Mouse (Mus musculus) left cerebral cortex, postnatal 4 days (tissue): Measurements from ENCODE around the gene Flnb. TPM values are rescaled to one million over a fixed set of nuclear protein-coding genes. Genes with fewer than 3 reads are reported as not detected.

Source experiments
- DNase-seq: peaks from one replicate; pipeline ENCODE4 v3.0.0-alpha.2; 2022
- intact Hi-C: fragments of 180-260 bp; cut with DNase I; formaldehyde crosslinking; loops from one replicate; pipeline ENCODE4 v1.15.1; 2025
- total RNA-seq, 2 experiments: library from RNA; stranded (reverse); gene quantifications; 2 replicates each; pipeline ENCODE4 v1.2.3; 2021

The Flnb gene
- total RNA-seq, 2 experiments from 2014 or later, result 36.3 to 44.4 TPM

DNA sequence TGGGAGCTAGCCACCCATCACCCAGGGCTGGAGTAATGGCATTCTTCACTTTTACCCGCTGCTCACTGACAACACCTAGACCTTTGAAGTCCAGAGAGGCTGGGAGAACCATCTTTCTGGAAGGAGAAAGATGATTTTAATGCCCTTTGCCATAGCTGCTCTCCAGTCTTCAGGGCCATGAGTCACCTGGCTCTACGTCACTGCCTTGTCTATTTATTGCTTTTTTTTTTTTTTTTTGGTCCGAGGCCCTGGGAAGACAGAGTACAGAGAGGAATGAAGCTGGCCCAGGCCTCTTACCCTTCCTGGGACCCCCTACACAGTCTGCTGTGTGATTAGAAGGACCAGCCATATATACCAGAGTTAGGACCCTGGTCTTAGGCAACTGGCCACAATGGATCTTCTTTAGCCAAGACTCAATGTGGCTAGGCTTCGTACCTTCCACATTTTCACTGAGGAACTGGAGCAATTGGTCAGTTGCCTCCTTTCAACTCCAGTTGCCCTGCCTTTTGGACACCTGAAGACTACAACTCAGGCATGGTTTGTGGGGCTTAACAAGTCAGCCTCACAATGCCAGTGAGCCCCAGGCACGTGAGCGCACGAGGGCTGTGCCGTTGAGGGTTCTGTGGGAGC is 42.9 kb downstream of the Flnb start:
- no peak for DNase-seq
- intact Hi-C loops, result no loop called here

DNA sequence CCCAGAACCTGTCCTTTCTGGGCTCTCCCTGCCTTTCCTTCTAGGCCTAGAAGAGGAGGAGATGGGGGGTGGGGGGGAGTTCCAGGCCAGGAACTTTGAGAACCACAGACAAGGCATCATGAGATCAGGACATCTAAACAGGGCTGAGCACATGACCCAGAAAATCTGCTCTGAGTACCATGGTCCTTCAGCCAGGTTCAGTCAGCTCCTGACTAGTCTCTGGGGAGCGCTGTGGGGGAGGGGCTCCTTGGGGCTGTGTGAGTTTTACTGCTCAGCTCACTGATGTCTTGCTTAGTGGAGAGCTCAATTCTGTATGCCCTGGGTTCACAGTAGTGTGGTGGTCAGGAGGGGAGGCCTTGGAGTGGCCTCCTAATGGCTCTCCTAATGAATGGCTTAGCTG is 43.5 kb downstream of the Flnb start:
- no peak for DNase-seq
- intact Hi-C loops, result no loop called here

DNA sequence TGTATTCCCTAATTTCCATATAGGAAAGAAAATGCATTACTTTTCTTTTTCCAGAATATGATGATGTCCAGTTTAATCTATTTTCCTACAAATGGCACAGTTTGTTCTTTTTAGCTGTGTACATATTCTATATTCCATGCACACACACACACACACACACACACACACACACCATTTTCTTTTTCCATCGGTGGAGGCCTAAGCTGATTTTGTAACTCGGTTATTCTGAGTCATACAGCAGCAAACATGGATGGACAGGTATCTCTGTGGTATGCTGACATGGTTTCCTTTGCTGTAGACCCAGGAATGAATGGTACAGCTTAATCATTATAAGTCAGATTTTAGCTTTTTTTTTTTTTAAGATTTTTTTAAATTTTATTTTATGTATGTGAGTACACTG is 44.5 kb downstream of the Flnb start:
- intact Hi-C loops, result no loop called here
- DNase-seq, result no peak

DNA sequence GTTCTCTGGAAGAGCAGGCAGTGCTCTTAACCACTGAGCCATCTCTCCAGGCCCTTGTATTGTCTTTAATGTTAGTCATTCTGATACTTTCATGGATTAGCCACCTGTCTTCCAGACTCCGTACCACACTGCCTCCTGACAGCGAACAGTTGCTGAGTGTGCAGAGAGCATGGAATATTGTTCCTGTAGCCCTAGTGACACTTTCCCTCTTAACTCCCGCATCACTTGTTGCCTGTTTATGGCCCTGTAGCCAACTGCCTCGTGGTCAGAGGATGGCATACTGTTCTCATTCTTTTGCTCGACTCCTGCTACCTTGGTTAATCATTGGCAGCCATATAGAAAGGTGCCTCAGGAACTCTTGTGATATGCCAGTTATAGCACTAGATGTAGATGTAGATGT is 45.4 kb downstream of the Flnb start:
- DNase-seq, result no peak
- intact Hi-C loops, result no loop called here

DNA sequence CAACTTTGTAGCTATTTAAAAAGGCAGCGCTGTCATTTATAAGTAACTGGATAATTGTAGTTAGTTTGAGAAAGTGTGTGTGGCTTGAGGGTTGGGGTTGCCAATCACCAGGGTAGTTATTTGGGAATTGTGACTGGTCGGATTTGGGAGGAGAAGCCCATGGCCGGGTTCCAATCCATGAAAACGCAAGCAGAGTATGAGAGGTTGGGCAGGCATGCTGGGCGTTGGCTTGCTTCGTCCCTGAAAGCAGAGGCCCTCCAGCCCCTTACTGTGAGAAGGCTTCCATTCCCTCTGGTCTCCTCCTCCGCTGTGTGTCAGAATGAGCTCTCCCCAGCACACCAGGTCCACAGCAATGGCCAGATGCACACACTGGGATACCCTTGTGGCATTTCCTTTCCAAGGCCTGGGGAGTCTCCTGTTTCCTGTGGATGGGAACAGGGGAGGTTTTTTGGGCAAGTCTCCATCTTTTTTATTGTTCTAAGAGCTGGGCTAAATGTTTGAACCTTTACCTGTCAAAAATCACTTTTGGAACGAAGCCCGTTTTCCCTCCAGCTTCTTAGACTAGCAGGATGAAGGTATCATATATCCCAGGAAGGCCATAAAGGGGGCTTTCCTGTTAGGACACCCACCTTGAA is 46.2 kb downstream of the Flnb start:
- intact Hi-C loops, result no loop called here
- DNase-seq, result peak; percentile 11

DNA sequence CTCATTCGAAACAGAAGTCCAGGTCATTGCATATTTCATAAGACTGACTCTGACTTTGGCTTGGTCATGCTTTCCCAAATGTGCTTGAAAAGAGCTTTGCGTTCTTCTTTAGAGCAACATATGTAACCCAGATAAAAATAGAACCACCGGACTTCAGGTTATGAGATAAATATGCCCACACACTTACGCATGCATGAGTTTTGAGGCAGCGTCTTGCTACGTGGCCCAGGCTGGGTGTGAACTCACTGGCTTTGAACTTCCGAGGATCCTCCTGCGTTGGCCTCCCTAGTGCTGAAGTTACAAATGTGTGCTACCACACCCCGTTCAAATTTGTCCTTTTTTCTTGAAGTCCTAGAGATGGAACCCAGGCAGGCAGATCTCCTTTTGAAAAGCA is 46.7 kb downstream of the Flnb start:
- intact Hi-C loops, result no loop called here
- DNase-seq, result no peak

DNA sequence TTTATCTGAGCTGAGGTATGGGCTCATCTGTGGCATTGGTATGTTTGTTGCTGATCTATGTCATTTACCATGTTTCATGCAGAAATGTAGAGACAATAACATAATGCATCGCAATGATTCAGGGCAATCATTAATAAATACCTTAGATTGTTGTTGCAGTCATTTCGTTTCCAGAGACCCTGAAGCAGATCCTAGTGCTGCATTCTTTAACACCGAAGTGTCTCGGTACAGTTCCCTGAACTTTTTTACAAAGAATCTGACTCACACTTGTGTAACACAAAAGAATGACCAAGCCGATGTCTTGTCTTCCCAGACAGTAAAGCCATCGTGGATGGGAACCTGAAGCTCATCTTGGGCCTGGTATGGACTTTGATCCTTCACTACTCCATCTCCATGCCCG is 49.5 kb downstream of the Flnb start:
- DNase-seq, result no peak
- intact Hi-C loops, result loop anchor here (5.0 kb wide), 1 partner anchor 50 kb away; the partner anchor contains the start of gene Flnb

DNA sequence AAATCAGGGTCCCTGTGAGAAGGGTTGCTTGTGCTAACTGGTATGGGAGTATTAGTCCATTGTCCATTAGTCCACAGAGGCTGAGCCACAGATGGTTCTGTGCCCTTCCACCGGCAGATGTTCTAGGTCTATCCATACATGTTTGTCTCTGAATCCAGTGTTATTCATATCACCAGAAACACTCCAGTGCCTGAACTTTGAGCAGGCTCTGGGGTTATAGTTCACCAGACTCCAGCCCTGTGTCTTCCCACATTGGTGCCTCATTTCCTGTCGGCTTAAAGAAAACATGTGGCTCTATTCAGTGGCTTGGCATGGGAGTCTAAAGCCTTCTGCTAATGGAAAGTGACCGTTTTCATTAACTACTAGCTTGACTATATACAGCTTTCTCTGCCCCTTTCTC is 50.1 kb downstream of the Flnb start:
- intact Hi-C loops, result loop anchor here (5.0 kb wide), 1 partner anchor 51 kb away; the partner anchor contains the start of gene Flnb

DNA sequence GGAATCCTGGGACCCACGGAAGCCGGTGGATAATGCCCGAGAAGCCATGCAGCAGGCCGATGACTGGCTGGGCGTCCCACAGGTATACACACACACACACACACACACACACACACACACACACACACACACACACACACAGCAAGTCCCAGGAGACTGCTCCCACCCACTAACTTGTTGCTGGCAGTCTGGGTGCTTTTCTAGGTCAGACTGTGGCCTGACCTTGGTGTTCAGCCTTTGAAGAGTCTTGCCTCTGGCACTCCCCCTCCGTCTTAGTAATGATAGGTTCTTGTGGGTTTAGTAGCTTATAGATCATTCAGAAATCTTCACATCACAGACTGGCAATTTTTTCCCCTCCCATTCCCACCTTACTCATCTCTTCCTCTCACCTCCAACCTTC is 52.0 kb downstream of the Flnb start:
- DNase-seq, result no peak
- intact Hi-C loops, result loop anchor here (5.0 kb wide), 2 partner anchors 52 to 58 kb away; partner anchors contain the start of gene Flnb

More for the DNA sequence above, 50.1 kb downstream of the Flnb start:
- no peak for DNase-seq

DNA sequence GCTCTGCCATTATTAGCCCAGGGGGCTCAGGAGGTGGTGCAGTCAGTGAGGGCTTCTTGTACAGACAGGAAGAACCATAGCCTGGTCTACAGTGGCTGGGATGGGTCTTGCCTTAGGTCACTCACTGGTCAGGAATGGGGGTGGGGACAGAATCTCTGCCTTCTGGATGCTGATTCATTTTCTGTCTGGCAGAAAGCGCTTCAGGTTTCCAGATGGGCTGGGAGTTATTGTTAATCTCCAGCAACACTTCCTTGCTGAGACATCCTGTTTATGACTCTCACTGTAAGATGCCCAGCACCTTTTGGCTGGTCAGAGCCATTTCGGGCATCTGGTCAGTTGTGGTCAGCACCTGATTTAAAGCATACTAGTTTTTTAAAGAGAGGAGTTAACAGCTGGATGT is 55.8 kb downstream of the Flnb start:
- intact Hi-C loops, result loop anchor here (5.0 kb wide), 1 partner anchor 54 kb away; no protein-coding TSS in a partner anchor
- no peak for DNase-seq

DNA sequence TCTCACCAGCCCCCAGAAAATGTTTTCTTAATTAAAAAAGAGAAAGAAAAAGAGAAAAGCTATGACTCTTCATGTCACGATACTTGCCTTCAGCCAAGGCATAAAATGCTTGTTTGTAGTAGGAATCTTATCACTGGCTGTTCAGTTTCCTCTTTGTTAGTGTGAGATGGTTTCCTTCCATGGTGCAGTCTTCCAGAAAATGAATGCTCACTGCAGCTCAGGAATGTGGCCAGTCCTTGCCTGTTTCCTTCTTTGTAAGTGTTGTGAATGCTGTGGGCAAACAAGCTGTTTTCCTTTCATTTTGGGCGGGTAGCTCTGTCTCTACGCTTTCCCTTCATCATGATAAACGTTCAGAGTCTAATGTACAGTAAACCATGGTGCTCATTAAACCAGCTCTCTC is 56.7 kb downstream of the Flnb start:
- intact Hi-C loops, result loop anchor here (5.0 kb wide), 1 partner anchor 53 kb away; no protein-coding TSS in a partner anchor
- DNase-seq, result no peak

DNA sequence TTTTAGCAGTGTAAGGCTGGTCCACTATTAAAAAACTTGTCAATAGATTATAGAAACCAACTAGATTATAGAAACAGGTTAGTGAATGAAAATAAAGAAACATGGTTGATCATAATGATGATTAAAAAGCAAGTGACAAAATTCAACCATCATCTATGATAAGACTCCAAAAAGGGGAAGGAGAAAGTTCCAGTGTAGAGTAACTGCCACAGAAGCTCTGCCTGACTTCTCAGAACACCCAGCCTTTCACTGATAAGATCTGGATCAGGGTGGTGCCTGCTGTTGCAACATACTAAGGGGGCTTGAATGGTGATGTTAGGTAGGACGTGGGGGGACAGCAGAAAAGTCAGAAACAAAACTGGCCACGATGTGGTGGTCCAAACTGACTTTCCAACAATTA is 60.2 kb downstream of the Flnb start:
- intact Hi-C loops, result no loop called here
- no peak for DNase-seq

DNA sequence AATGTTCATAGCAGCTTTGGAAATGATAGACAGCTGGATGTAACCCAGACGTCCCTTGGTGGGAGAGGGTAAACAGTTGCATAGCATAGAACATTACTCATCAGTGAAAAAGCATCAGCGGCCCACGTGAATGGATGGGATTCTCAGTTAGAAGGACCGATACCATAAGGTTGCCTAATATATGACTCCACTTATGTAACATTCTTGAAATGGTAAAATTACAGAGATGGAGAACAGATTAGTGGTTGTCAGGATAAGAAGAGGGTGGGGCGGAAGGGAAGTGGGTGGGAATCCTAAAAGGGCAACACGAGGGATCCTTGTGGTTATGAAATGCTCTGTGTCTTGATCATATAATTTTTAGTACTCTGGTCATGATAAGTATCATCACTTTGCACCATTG is 62.6 kb downstream of the Flnb start:
- no peak for DNase-seq
- intact Hi-C loops, result no loop called here

DNA sequence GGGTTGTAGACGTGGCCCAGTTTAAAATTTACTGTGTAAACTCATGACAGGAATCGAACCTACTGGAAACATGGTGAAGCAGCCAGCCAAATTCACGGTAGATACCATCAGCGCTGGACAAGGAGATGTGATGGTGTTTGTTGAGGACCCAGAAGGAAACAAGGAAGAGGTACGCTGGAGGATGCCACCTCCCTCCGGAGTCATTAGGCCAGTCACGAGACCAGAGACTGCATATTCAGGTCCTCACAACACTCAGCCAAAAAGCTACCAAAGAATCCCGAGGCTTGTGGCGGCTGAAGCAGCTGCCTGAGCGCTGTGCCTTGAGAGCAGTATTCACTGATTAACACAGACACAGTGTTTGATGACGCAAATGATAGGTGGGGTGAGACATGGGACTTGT is 63.8 kb downstream of the Flnb start:
- no peak for DNase-seq
- intact Hi-C loops, result no loop called here

DNA sequence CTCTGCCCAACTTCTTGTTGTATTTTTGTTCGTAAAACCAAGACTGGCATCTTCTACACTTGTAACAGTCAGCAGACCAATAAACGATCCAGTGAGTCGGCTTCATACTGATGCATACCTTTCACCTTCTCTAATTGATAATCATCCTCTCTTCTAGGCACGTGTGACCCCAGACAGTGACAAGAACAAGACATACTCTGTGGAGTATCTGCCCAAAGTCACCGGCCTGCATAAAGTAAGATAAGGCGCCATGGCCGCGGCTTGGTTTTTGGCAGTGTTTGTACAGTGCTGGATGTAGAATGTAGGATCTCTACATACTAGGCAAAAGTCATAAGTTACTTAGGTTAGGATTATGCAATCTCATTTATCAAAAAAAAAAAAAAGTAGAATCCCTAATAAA is 64.3 kb downstream of the Flnb start:
- no peak for DNase-seq
- intact Hi-C loops, result no loop called here

DNA sequence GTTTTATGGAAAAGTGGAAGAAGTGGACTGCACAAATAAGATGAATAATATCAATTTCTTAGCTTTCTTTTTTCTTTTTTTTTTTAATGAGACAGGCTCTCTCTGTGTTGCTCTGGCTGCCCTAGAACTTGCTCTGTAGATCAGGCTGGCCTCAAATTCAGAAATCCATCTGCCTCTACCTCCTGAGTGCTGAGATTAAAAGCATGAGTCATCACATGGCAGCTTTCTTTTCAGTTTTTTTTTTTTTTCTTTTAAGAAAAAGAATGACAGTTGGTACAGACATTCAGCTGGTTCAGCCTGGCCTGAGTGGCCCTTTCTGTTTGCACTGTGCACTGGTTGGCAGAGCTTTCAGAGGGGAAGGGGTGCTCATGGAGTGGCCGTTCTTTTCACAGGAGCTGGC is 66.4 kb downstream of the Flnb start:
- intact Hi-C loops, result no loop called here
- no peak for DNase-seq

DNA sequence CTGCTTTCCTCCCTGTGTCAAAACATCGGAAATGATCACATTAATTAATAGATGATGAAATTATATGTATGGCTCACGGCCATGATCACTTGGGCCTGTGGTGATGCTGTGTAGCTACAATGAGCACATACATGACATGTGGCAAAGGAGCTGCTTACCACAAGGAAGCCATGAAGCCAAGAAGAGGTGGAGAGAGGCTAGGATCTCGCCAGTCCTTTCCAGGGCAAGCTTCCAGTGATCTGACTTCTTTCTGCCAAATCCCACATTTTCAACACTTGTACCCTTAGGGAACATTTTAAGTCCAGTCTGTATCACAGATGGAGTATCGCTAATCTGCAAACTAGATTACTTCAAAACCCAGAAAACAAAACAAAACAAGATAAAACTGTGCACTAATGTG is 67.1 kb downstream of the Flnb start:
- no peak for DNase-seq
- intact Hi-C loops, result no loop called here

DNA sequence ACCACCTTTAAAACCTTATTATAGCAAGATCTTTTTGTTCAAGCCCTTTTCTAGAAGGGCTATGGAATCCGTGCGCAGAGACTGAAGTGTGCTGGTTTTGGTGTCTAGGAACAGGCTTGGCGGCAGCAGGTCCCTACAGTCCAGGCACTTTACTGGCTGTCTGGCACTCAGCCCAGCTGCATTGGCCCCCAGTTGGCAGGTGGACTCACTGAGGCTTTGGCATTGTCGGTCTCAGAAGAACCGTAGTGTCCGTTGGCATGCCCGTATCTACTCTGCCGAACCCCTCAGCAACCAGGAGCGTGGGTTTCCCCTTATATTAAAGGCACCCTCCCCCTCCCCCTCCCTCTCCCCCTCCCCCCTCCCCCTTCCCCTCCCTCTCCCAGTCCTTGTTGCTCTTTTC is 67.8 kb downstream of the Flnb start:
- peak; percentile 62 for DNase-seq
- intact Hi-C loops, result no loop called here

DNA sequence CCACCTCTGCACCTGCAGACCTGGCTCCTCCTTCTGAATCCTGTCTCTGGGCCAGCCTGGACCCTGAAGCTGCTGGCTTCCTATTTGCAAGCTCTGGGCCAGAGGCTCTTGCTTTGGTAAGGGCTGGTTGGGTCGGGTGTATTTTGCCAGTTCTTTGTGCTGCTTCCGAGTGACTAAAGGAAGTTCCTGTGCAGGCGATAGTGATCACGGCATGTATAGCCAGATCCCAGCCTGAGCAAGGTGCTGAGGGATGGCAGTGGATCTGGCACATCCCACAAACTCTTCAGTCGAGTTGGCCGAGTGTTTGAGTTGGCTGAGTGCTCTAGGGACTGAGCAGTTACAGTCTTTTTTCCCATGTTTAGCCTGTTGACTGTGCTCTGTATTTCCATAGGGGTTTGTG is 68.3 kb downstream of the Flnb start:
- no peak for DNase-seq
- intact Hi-C loops, result no loop called here

DNA sequence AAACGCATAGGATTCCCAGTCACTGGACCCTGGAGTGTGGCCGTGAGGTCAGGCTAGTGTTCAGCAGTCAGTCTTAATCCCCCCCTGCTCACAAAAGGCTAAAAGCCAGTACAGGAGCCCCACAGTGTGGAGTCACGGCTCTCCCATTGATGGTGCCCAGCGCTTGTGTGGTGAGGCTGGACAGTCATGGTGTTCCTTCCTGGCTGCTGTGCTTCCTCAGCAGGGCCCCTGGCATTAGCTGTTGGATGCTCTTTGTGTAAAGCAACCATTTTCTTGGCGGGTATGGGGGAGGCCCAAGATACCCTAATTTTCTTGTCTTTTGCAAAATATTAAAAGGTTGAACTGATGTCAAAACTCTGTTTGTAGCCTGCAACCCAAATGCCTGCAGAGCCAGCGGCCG is 69.4 kb downstream of the Flnb start:
- DNase-seq, result peak; percentile 18
- intact Hi-C loops, result no loop called here

DNA sequence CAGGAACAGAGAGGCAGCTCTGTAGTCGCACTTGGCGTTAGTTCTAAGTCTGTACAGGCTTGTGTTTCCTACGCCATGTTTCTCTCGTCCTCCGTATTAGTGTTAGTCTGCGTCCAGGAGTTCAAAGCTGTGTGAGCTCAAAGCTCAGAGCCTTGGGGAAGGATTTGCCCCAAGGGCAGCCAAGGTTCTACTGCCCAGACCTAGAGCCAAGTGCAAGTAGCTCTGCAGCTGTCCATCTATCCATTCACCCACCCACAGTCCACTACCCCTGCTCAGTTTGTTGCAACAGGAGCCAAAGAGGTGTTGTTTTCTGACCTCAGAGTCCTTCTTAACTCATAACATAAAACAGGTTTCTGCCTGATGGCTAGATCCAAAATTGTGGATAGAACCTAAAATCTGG is 70.5 kb downstream of the Flnb start:
- intact Hi-C loops, result no loop called here
- DNase-seq, result no peak

DNA sequence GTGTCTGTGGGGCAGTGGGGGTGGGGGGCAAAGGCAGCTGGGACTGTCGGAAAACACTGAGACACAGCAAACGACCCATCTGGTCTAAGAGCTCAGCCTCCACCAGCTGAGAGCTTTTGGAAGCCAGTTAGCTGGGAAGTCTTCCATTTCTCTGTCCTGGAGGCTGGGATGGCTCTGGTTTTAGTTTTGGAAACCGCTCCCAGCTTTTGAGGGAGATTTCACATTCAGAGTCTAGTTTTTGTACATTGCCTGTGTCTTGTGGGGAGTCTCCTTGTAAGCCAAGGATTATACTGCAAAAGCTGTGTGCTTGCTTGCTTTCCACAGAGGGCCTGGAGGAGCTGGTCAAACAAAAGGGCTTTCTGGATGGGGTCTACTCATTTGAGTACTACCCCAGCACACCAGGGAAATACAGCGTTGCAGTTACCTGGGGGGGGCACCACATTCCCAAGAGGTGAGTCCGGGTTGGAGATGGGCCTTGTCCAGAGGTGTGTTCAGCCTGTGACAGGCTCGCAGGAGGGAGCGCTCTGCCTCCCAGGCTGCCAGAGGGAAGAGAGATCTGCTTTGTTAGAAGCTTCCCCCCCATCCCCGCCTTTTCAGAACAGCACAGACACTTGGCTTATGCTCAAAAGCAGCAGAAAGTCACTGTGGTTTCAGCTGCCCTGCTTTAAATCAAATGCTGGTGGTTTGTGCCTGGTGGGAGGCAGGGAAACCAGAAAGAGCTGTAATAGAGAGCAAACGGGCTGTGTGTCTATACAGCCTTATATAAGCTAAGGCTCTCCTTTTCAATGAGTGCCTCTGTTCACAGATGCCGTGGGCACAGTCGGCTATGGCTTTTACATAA is 71.3 kb downstream of the Flnb start:
- peak; percentile 79 for DNase-seq
- intact Hi-C loops, result no loop called here
